Mouse (Mus musculus) MEL (cell line): ENCODE data around the gene Mrpl42. TPM values are rescaled to one million over a fixed set of nuclear protein-coding genes. Genes with fewer than 3 reads are reported as not detected.

ENCODE experiments used
- DNase-seq: peaks from one replicate; pipeline ENCODE4 v3.0.0; 2011; ENCODE audit warnings: low read depth, low spot score
- H3K27ac ChIP-seq: 2 replicates; pipeline ENCODE4 v1.5.1; 2012; ENCODE audit warnings: low read depth, mild to moderate bottlenecking, control low read depth, low read length, moderate library complexity; ENCODE audit not compliant: control insufficient read depth
- H3K27me3 ChIP-seq, 2 experiments: fragments of 150-350 bp in 1 of 2; sonication (generic) in 1 of 2; 2 replicates each; pipeline ENCODE4 v1.6.1; 2012; ENCODE audit warnings: low read length in 2 of 2, mild to moderate bottlenecking in 2 of 2, improper control_type of control experiment in 1 of 2, moderate library complexity in 1 of 2; ENCODE audit not compliant: insufficient read depth in 2 of 2, control insufficient read depth in 1 of 2
- H3K36me3 ChIP-seq, 2 experiments: 2 replicates each; pipeline ENCODE4 v1.6.1; 2012 to 2014; ENCODE audit warnings: low read length in 2 of 2, improper control_type of control experiment in 1 of 2, inconsistent platforms in 1 of 2, mild to moderate bottlenecking in 1 of 2; ENCODE audit not compliant: insufficient read depth in 2 of 2, control insufficient read depth in 1 of 2
- H3K4me1 ChIP-seq, 2 experiments: fragments of 150-350 bp in 1 of 2; sonication (generic) in 1 of 2; 2 replicates each; pipeline ENCODE4 v1.6.1; 2012; ENCODE audit warnings: low read length in 2 of 2, improper control_type of control experiment in 1 of 2, mild to moderate bottlenecking in 1 of 2; ENCODE audit not compliant: insufficient read depth in 2 of 2, control insufficient read depth in 1 of 2
- H3K4me3 ChIP-seq, 2 experiments: fragments of 150-350 bp in 1 of 2; sonication (generic) in 1 of 2; 2 replicates each; pipeline ENCODE4 v1.5.1; 2012; ENCODE audit warnings: low read depth in 2 of 2, low read length in 2 of 2, mild to moderate bottlenecking in 2 of 2, moderate library complexity in 2 of 2, control low read depth in 1 of 2, improper control_type of control experiment in 1 of 2; ENCODE audit not compliant: control insufficient read depth in 1 of 2, insufficient read depth in 1 of 2
- H3K79me2 ChIP-seq: 2 replicates; pipeline ENCODE4 v1.6.1; 2012; ENCODE audit warnings: mild to moderate bottlenecking, low read length, moderate library complexity; ENCODE audit not compliant: control insufficient read depth, poor library complexity, insufficient read depth
- H3K9ac ChIP-seq: 2 replicates; pipeline ENCODE4 v1.6.1; 2012; ENCODE audit warnings: low read depth, mild to moderate bottlenecking, control low read depth, low read length, moderate library complexity; ENCODE audit not compliant: control insufficient read depth, poor library complexity, severe bottlenecking
- H3K9me3 ChIP-seq: fragments of 150-350 bp; sonication (generic); replicated peaks from 2 replicates; pipeline ENCODE4 v1.6.1; 2012; ENCODE audit warnings: mild to moderate bottlenecking, low read length, improper control_type of control experiment, moderate library complexity; ENCODE audit not compliant: insufficient read depth
- CHD2 ChIP-seq: IDR thresholded peaks from 2 replicates; pipeline ENCODE4 v1.6.1; 2011; ENCODE audit warnings: low read length, improper control_type of control experiment
- CTCF ChIP-seq, 3 experiments: IDR thresholded peaks in 2 of 3; conservative IDR thresholded peaks in 1 of 3; 2 replicates each; pipeline ENCODE4 v1.5.1; 2011 to 2012; ENCODE audit warnings: low read length in 3 of 3, low read depth in 2 of 3, mild to moderate bottlenecking in 2 of 3, improper control_type of control experiment in 1 of 3, inconsistent platforms in 1 of 3, mixed read lengths in 1 of 3, moderate library complexity in 1 of 3; ENCODE audit not compliant: control insufficient read depth in 1 of 3, insufficient read depth in 1 of 3, poor library complexity in 1 of 3, severe bottlenecking in 1 of 3
- ELF1 ChIP-seq: IDR thresholded peaks from 2 replicates; pipeline ENCODE4 v1.6.1; 2014; ENCODE audit warnings: low read depth, mild to moderate bottlenecking, inconsistent platforms, low read length, improper control_type of control experiment, moderate library complexity
- ETS1 ChIP-seq: IDR thresholded peaks from 2 replicates; pipeline ENCODE4 v1.6.1; 2012; ENCODE audit warnings: low read depth, mild to moderate bottlenecking, inconsistent platforms, low read length, improper control_type of control experiment, moderate library complexity
- GABPA ChIP-seq: IDR thresholded peaks from 2 replicates; pipeline ENCODE4 v1.6.1; 2012; ENCODE audit warnings: low read depth, mild to moderate bottlenecking, inconsistent platforms, low read length, improper control_type of control experiment, moderate library complexity
- GATA1 ChIP-seq: IDR thresholded peaks from 2 replicates; pipeline ENCODE4 v1.6.1; 2011; ENCODE audit warnings: low read depth, low read length, improper control_type of control experiment
- KAT2A ChIP-seq: conservative IDR thresholded peaks from 2 replicates; pipeline ENCODE4 v1.6.1; 2012; ENCODE audit warnings: low read depth, low read length, improper control_type of control experiment, inconsistent platforms
- MAX ChIP-seq: IDR thresholded peaks from 2 replicates; pipeline ENCODE4 v1.6.1; 2011; ENCODE audit warnings: low read length, improper control_type of control experiment
- MAZ ChIP-seq: IDR thresholded peaks from 2 replicates; pipeline ENCODE4 v1.6.1; 2012; ENCODE audit warnings: low read depth, mild to moderate bottlenecking, inconsistent platforms, low read length, improper control_type of control experiment
- MEF2A ChIP-seq: IDR thresholded peaks from 2 replicates; pipeline ENCODE4 v1.6.1; 2014; ENCODE audit warnings: low read depth, mild to moderate bottlenecking, inconsistent platforms, low read length, improper control_type of control experiment; ENCODE audit not compliant: poor library complexity, insufficient replicate concordance, severe bottlenecking; ENCODE audit errors: extremely low read depth
- MYC ChIP-seq: IDR thresholded peaks from 2 replicates; pipeline ENCODE4 v1.6.1; 2011; ENCODE audit warnings: low read depth, mild to moderate bottlenecking, low read length, improper control_type of control experiment, moderate library complexity
- NRF1 ChIP-seq: IDR thresholded peaks from 2 replicates; pipeline ENCODE4 v1.6.1; 2014; ENCODE audit warnings: low read depth, mild to moderate bottlenecking, inconsistent platforms, low read length, improper control_type of control experiment, moderate library complexity; ENCODE audit not compliant: poor library complexity, insufficient read depth, severe bottlenecking
- POLR2AphosphoS2 ChIP-seq: IDR thresholded peaks from 2 replicates; pipeline ENCODE4 v1.6.1; 2011; ENCODE audit warnings: low read length, improper control_type of control experiment
- UBTF ChIP-seq: IDR thresholded peaks from 2 replicates; pipeline ENCODE4 v1.6.1; 2012; ENCODE audit warnings: low read depth, mild to moderate bottlenecking, inconsistent platforms, low read length, improper control_type of control experiment, moderate library complexity, borderline replicate concordance; ENCODE audit not compliant: insufficient read depth
- USF1 ChIP-seq: IDR thresholded peaks from 2 replicates; pipeline ENCODE4 v1.6.1; 2014; ENCODE audit warnings: low read depth, mild to moderate bottlenecking, inconsistent platforms, low read length, improper control_type of control experiment, moderate library complexity
- USF2 ChIP-seq, 2 experiments: IDR thresholded peaks; 2 replicates each; pipeline ENCODE4 v1.6.1; 2011 to 2012; ENCODE audit warnings: improper control_type of control experiment in 2 of 2, low read length in 2 of 2, borderline replicate concordance in 1 of 2, inconsistent platforms in 1 of 2, low read depth in 1 of 2, mild to moderate bottlenecking in 1 of 2; ENCODE audit not compliant: insufficient read depth in 1 of 2
- polyA plus RNA-seq, 2 experiments: library from polyadenylated mRNA; stranded (reverse) in 1 of 2; unstranded in 1 of 2; fragments of >175 nt in 1 of 2; fragments of >200 nt in 1 of 2; gene quantifications; 2 replicates each; pipeline versions ENCODE4 v1.2.1 to v1.2.4; 2012; ENCODE audit warnings: low replicate concordance in 2 of 2, low read depth in 1 of 2; ENCODE audit not compliant: insufficient read length in 2 of 2, insufficient read depth in 1 of 2, missing spikeins in 1 of 2
- total RNA-seq: library from RNA; depleted of rRNA; stranded (reverse); fragments of 300-350 nt; gene quantifications from 2 replicates; pipeline ENCODE4 v1.2.3, GENCODE M21; 2012

The Mrpl42 gene
- total and polyA plus RNA-seq, 3 experiments = 187 to 1,026 (median 298) TPM

- Histone ChIP-seq H3K4me1 (peaks cover 4 to 12% of the 10 kb centered on the region in 2 experiments; a peak in 2 of 4 replicates), H3K27me3 (no peaks in the 10 kb centered on the region), H3K27ac (no peak overlapping the region), H3K4me3 (no peak overlapping the region), H3K36me3 (peaks cover 6 to 22% of the 10 kb centered on the region in 2 experiments), H3K9me3 (no peaks in the 10 kb centered on the region), H3K79me2 (peaks cover 82% of the 10 kb centered on the region), H3K9ac (no peak overlapping the region)
- TF ChIP-seq GABPA (no peak), POLR2AphosphoS2 (no peak), USF2 (IDR thresholded peaks at IDR 0.05; ENCODE audit: borderline replicate concordance in 1 of 2, insufficient read depth in 1 of 2, low read depth in 1 of 2, low read length in 2 of 2) (no peak), MAX (no peak), KAT2A (no peak), MEF2A (no peak), UBTF (no peak), ETS1 (no peak), CTCF (IDR thresholded peaks at IDR 0.05 in 2 of 3, conservative IDR thresholded peaks at IDR 0.05 in 1 of 3; ENCODE audit: control insufficient read depth in 1 of 3, insufficient read depth in 1 of 3, low read depth in 2 of 3, low read length in 3 of 3, poor library complexity in 1 of 3, severe bottlenecking in 1 of 3) (no peak), CHD2 (no peak), NRF1 (no peak)
- DNase-seq = no peak
Measured at GRCm38 (mm10) chr10:95525037-95525675, 23.4 kb upstream of the Mrpl42 start.

GRCm38 (mm10) chr10:95517656-95518055, 15.9 kb upstream of the Mrpl42 start:
- Histone ChIP-seq H3K9ac (no peak overlapping the region), H3K27ac (no peak overlapping the region), H3K27me3 (no peaks in the 10 kb centered on the region), H3K9me3 (no peaks in the 10 kb centered on the region), H3K4me1 (peaks cover 13 to 18% of the 10 kb centered on the region in 2 experiments), H3K79me2 (peaks cover 71% of the 10 kb centered on the region), H3K36me3 (peaks cover 13 to 49% of the 10 kb centered on the region in 2 experiments), H3K4me3 (no peak overlapping the region)
- TF ChIP-seq GATA1 (no peak), MEF2A (no peak), POLR2AphosphoS2 (no peak), ELF1 (no peak), MAZ (no peak), MYC (no peak), USF1 (no peak)
- no peak for DNase-seq
